Mouse (Mus musculus) hindbrain, embryonic 12.5 days (tissue): ENCODE measurements at regions not wholly inside any gene's neighbourhood (a gene's known extent, or its start where the extent isn't known, plus 50 kb on each side); places are given as distances from the start of the nearest gene placed in this dataset.
A peak's percentile ranks its signal among the peaks of the same experiment; 100 is the strongest.

Experiments
- ATAC-seq: fragments of 200-750 bp; cut with Nextera tagmentation; 2 replicates; pipeline ENCODE4 v1.8.0; 2017; ENCODE audit warnings: moderate TSS enrichment; ENCODE audit not compliant: low FRiP score
- H3K27ac ChIP-seq: fragments of 300-500 bp; sonication (generic); 2 replicates; pipeline ENCODE4 v1.5.1; 2016; ENCODE audit warnings: mild to moderate bottlenecking
- H3K27me3 ChIP-seq: fragments of 300-500 bp; sonication (generic); 2 replicates; pipeline ENCODE4 v1.6.1; 2016; ENCODE audit warnings: mild to moderate bottlenecking
- H3K36me3 ChIP-seq: fragments of 300-500 bp; sonication (generic); 2 replicates; pipeline ENCODE4 v1.6.1; 2016; ENCODE audit warnings: mild to moderate bottlenecking
- H3K4me1 ChIP-seq: fragments of 300-500 bp; sonication (generic); 2 replicates; pipeline ENCODE4 v1.6.1; 2016
- H3K4me2 ChIP-seq: fragments of 300-500 bp; sonication (generic); replicated peaks from 2 replicates; pipeline ENCODE4 v1.6.1; 2016; ENCODE audit warnings: mild to moderate bottlenecking
- H3K4me3 ChIP-seq: fragments of 300-500 bp; sonication (generic); 2 replicates; pipeline ENCODE4 v1.5.1; 2016; ENCODE audit warnings: mild to moderate bottlenecking
- H3K9ac ChIP-seq: fragments of 300-500 bp; sonication (generic); 2 replicates; pipeline ENCODE4 v1.6.1; 2016; ENCODE audit warnings: mild to moderate bottlenecking, moderate library complexity
- H3K9me3 ChIP-seq: fragments of 300-500 bp; sonication (generic); replicated peaks from 2 replicates; pipeline ENCODE4 v1.6.1; 2016; ENCODE audit warnings: mild to moderate bottlenecking
- WGBS: fragments of 180-500 bp; shearing (Covaris S2); methylation state at CpG from one replicate; pipeline ENCODE4 v1.1.7; 2016; 5-methylcytosine and 5-hydroxymethylcytosine counted together

- no peaks in the 10 kb centered on the region for H3K36me3 ChIP-seq
- H3K9ac ChIP-seq = no peak overlapping the region
- H3K27me3 ChIP-seq = no peaks in the 10 kb centered on the region
- no peak for ATAC-seq
- no peaks in the 10 kb centered on the region for H3K9me3 ChIP-seq
- no peak overlapping the region for H3K4me3 ChIP-seq
- H3K27ac ChIP-seq = no peak overlapping the region
- H3K4me2 ChIP-seq = no peak overlapping the region
- WGBS = 43% methylated on average over 1 of the region's 1 CpGs
- peaks cover 11% of the 10 kb centered on the region for H3K4me1 ChIP-seq
Measured at GRCm38 (mm10) chr7:136348309-136348708, 546.1 kb upstream of the Mgmt start.

GRCm38 (mm10) chr7:136349651-136350050, 544.8 kb upstream of the Mgmt start:
- H3K9me3 ChIP-seq = no peaks in the 10 kb centered on the region
- WGBS = 70% methylated on average over 14 of the region's 14 CpGs
- H3K9ac ChIP-seq = no peak overlapping the region
- peaks cover 6% of the 10 kb centered on the region; the same call in 1 of the 2 replicates for H3K4me1 ChIP-seq
- no peak overlapping the region for H3K4me2 ChIP-seq
- no peak for ATAC-seq
- no peak overlapping the region for H3K27ac ChIP-seq
- H3K36me3 ChIP-seq = no peaks in the 10 kb centered on the region
- H3K27me3 ChIP-seq = no peaks in the 10 kb centered on the region
- H3K4me3 ChIP-seq = no peak overlapping the region

GRCm38 (mm10) chr7:136357011-136357410, 537.4 kb upstream of the Mgmt start:
- Histone ChIP-seq H3K4me1 (no peaks in the 10 kb centered on the region), H3K4me2 (no peak overlapping the region), H3K36me3 (no peaks in the 10 kb centered on the region), H3K9ac (no peak overlapping the region), H3K27me3 (no peaks in the 10 kb centered on the region), H3K4me3 (no peak overlapping the region), H3K9me3 (no peaks in the 10 kb centered on the region), H3K27ac (no peak overlapping the region)
- 67% methylated on average over 7 of the region's 7 CpGs for WGBS
- ATAC-seq = no peak

GRCm38 (mm10) chr7:136365318-136366211, 528.8 kb upstream of the Mgmt start:
- H3K4me2 ChIP-seq = no peak overlapping the region
- 0 out of 2 replicates have a peak overlapping the region, but pooled peaks have one; percentile 4 for H3K27ac ChIP-seq
- no peak overlapping the region for H3K4me3 ChIP-seq
- H3K36me3 ChIP-seq = no peaks in the 10 kb centered on the region
- no peak overlapping the region for H3K9ac ChIP-seq
- ATAC-seq = peak; percentile 73
- no peaks in the 10 kb centered on the region for H3K9me3 ChIP-seq
- 49% methylated on average over 7 of the region's 7 CpGs for WGBS
- H3K27me3 ChIP-seq = no peaks in the 10 kb centered on the region
- peaks cover 11% of the 10 kb centered on the region for H3K4me1 ChIP-seq

- no peaks in the 10 kb centered on the region for H3K36me3 ChIP-seq
- whole genome bisulfite sequencing = 81% methylated on average over 3 of the region's 3 CpGs
- no peaks in the 10 kb centered on the region for H3K27me3 ChIP-seq
- ATAC-seq = no peak
- no peak overlapping the region for H3K4me2 ChIP-seq
- 0 out of 2 replicates have a peak, but pooled peaks cover 3% of the 10 kb centered on the region for H3K4me1 ChIP-seq
- H3K27ac ChIP-seq = no peak overlapping the region
- no peak overlapping the region for H3K9ac ChIP-seq
- H3K9me3 ChIP-seq = no peaks in the 10 kb centered on the region
- H3K4me3 ChIP-seq = no peak overlapping the region
Measured at GRCm38 (mm10) chr7:136377259-136377658, 517.2 kb upstream of the Mgmt start.

GRCm38 (mm10) chr7:136377742-136378141, 516.7 kb upstream of the Mgmt start:
- no peak for ATAC-seq
- Histone ChIP-seq H3K4me2 (no peak overlapping the region), H3K4me1 (0 out of 2 replicates have a peak, but pooled peaks cover 3% of the 10 kb centered on the region), H3K9ac (no peak overlapping the region), H3K36me3 (no peaks in the 10 kb centered on the region), H3K4me3 (no peak overlapping the region), H3K27ac (no peak overlapping the region), H3K27me3 (no peaks in the 10 kb centered on the region), H3K9me3 (no peaks in the 10 kb centered on the region)
- WGBS = 76% methylated on average over 8 of the region's 8 CpGs

GRCm38 (mm10) chr7:136378321-136378720, 516.1 kb upstream of the Mgmt start:
- no peaks in the 10 kb centered on the region for H3K36me3 ChIP-seq
- no peak overlapping the region for H3K9ac ChIP-seq
- no peaks in the 10 kb centered on the region for H3K27me3 ChIP-seq
- H3K4me3 ChIP-seq = no peak overlapping the region
- H3K27ac ChIP-seq = no peak overlapping the region
- WGBS = 59% methylated on average over 4 of the region's 4 CpGs
- no peaks in the 10 kb centered on the region for H3K9me3 ChIP-seq
- no peak overlapping the region for H3K4me2 ChIP-seq
- H3K4me1 ChIP-seq = 0 out of 2 replicates have a peak, but pooled peaks cover 3% of the 10 kb centered on the region
- no peak for ATAC-seq

- Histone ChIP-seq H3K36me3 (no peaks in the 10 kb centered on the region), H3K9ac (no peak overlapping the region), H3K9me3 (no peaks in the 10 kb centered on the region), H3K4me1 (0 out of 2 replicates have a peak, but pooled peaks cover 3% of the 10 kb centered on the region), H3K27ac (no peak overlapping the region), H3K4me2 (no peak overlapping the region), H3K27me3 (no peaks in the 10 kb centered on the region), H3K4me3 (no peak overlapping the region)
- no peak for ATAC-seq
- WGBS = 64% methylated on average over 7 of the region's 7 CpGs
Measured at GRCm38 (mm10) chr7:136379319-136379718, 515.1 kb upstream of the Mgmt start.

- no peak overlapping the region for H3K27ac ChIP-seq
- H3K27me3 ChIP-seq = no peaks in the 10 kb centered on the region
- WGBS = 70% methylated on average over 3 of the region's 3 CpGs
- no peaks in the 10 kb centered on the region for H3K9me3 ChIP-seq
- H3K9ac ChIP-seq = no peak overlapping the region
- H3K4me3 ChIP-seq = no peak overlapping the region
- H3K36me3 ChIP-seq = no peaks in the 10 kb centered on the region
- H3K4me2 ChIP-seq = no peak overlapping the region
- no peak for ATAC-seq
- H3K4me1 ChIP-seq = 0 out of 2 replicates have a peak, but pooled peaks cover 3% of the 10 kb centered on the region
Measured at GRCm38 (mm10) chr7:136379741-136380140, 514.7 kb upstream of the Mgmt start.

- Histone ChIP-seq H3K27me3 (no peaks in the 10 kb centered on the region), H3K4me3 (no peak overlapping the region), H3K4me1 (0 out of 2 replicates have a peak, but pooled peaks cover 3% of the 10 kb centered on the region), H3K9ac (no peak overlapping the region), H3K4me2 (no peak overlapping the region), H3K27ac (no peak overlapping the region), H3K36me3 (no peaks in the 10 kb centered on the region), H3K9me3 (no peaks in the 10 kb centered on the region)
- no peak for ATAC-seq
- WGBS = 71% methylated on average over 2 of the region's 2 CpGs
Measured at GRCm38 (mm10) chr7:136383296-136383695, 511.1 kb upstream of the Mgmt start.

GRCm38 (mm10) chr7:136387736-136388135, 506.7 kb upstream of the Mgmt start:
- no peak overlapping the region for H3K4me3 ChIP-seq
- H3K4me2 ChIP-seq = no peak overlapping the region
- no peaks in the 10 kb centered on the region for H3K27me3 ChIP-seq
- ATAC-seq = no peak
- no peak overlapping the region for H3K9ac ChIP-seq
- H3K36me3 ChIP-seq = no peaks in the 10 kb centered on the region
- no peaks in the 10 kb centered on the region for H3K9me3 ChIP-seq
- WGBS = 94% methylated on average over 4 of the region's 4 CpGs
- no peaks in the 10 kb centered on the region for H3K4me1 ChIP-seq
- H3K27ac ChIP-seq = no peak overlapping the region

GRCm38 (mm10) chr7:136390066-136390465, 504.3 kb upstream of the Mgmt start:
- no peaks in the 10 kb centered on the region for H3K4me1 ChIP-seq
- H3K27me3 ChIP-seq = no peaks in the 10 kb centered on the region
- H3K36me3 ChIP-seq = no peaks in the 10 kb centered on the region
- H3K9me3 ChIP-seq = no peaks in the 10 kb centered on the region
- no peak overlapping the region for H3K9ac ChIP-seq
- no peak overlapping the region for H3K27ac ChIP-seq
- no peak overlapping the region for H3K4me3 ChIP-seq
- H3K4me2 ChIP-seq = no peak overlapping the region
- ATAC-seq = no peak
- WGBS = 69% methylated on average over 8 of the region's 8 CpGs

GRCm38 (mm10) chr7:136393454-136393853, 501.0 kb upstream of the Mgmt start:
- Histone ChIP-seq H3K9ac (no peak overlapping the region), H3K4me1 (no peaks in the 10 kb centered on the region), H3K9me3 (no peaks in the 10 kb centered on the region), H3K36me3 (no peaks in the 10 kb centered on the region), H3K4me3 (no peak overlapping the region), H3K27ac (no peak overlapping the region), H3K4me2 (no peak overlapping the region), H3K27me3 (no peaks in the 10 kb centered on the region)
- ATAC-seq = no peak
- WGBS = 78% methylated on average over 6 of the region's 6 CpGs
